Mouse (Mus musculus): ENCODE data around the gene Aimp1. TPM values are rescaled to one million over a fixed set of nuclear protein-coding genes. Genes with fewer than 3 reads are reported as not detected.
A peak's percentile ranks its signal among the peaks of the same experiment; 100 is the strongest.

The Aimp1 gene
- 1.5 and 4.9 TPM in 2 replicates for polyA plus RNA-seq (2012; rRNA removed)

DNA sequence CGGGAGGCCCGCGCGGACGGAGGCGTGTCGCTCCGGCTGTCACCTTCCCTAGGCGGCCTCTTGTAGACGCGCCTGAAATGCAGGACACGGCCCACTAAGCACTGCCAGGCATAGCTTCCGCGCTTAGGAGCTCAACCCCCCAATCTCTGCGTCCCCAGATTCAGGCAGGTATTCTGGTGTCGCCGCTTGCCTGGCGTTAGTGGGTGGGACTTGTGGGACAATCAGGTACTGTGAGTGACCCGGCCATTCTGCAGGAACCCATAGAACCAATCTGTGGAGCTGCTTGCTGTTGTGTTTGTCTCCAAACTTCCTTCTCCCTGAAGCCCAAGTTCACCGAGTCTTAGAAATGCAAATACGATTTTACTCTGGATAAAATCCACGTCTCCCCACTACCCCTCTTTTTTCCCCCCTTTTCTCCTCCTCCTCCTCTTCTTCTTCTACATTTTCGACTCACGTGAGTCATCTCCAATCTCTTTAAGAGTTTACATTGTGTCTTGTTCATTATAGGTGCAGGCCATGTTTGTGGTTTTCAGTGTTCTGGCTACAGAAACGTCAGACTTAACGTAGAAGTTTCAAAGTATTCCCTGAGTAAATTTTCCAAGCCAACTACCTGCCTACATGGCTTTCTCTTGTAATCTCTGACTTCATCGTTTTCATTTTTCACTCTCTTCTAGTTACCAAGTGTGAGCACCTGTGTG, at the start of gene Aimp1:
Gene Aimp1 (minus strand): TSS at position 140 of the 698 bp plus-strand sequence.
- TF ChIP-seq POLR2A (IDR thresholded peaks at IDR 0.05; ENCODE audit: low read depth, low read length), result no peak
- TF ChIP-seq CTCF (IDR thresholded peaks at IDR 0.05; ENCODE audit: extremely low read depth, insufficient read length, insufficient replicate concordance, low read depth, low read length), result no peak
- Histone ChIP-seq H3K36me3 (ENCODE audit: control insufficient read depth, insufficient read depth, low read length) (peaks cover 5% of the 10 kb centered on the region), H3K4me1 (ENCODE audit: control insufficient read depth, insufficient read depth, insufficient read length, low read length) (no peaks in the 10 kb centered on the region), H3K27me3 (ENCODE audit: control insufficient read depth, insufficient read depth, low read length) (no peaks in the 10 kb centered on the region), H3K4me3 (ENCODE audit: low read depth, low read length) (peak within 1 kb of the TSS; percentile 93), H3K27ac (ENCODE audit: insufficient read depth, low read depth, low read length) (peak within 1 kb of the TSS; percentile 98)
- WGBS, result under 1% methylated on average over 27 of the region's 27 CpGs

DNA sequence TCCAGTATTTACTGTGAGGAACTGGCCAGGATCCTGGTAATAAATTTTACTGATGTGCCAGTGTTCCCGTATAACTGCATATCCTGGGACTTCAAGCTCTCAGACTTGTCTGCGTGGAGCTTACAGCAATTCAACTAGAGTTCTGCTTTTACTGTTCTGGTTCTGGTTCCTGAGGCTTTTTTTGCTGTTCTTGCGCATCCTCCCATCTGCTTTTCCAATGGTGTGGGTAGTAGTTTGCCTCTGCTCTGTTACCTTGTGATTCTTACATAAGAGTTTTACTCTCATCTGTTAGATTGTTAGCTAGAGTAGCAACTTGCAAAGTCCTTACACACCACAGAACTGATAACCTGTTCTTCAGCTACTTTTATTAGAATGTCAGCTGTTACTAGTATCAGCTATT, 40.2 kb upstream of the Aimp1 start:
- no peaks in the 10 kb centered on the region for H3K27me3 ChIP-seq (ENCODE audit: control insufficient read depth, insufficient read depth, low read length)
- H3K36me3 ChIP-seq (ENCODE audit: control insufficient read depth, insufficient read depth, low read length), result peaks cover 24% of the 10 kb centered on the region
- TF ChIP-seq POLR2A (IDR thresholded peaks at IDR 0.05; ENCODE audit: low read depth, low read length) (no peak), CTCF (IDR thresholded peaks at IDR 0.05; ENCODE audit: extremely low read depth, insufficient read length, insufficient replicate concordance, low read depth, low read length) (no peak)
- 92% methylated on average over 3 of the region's 3 CpGs for WGBS
- H3K4me1 ChIP-seq (ENCODE audit: control insufficient read depth, insufficient read depth, insufficient read length, low read length), result peaks cover 2% of the 10 kb centered on the region; the same call in 1 of the 2 replicates
- H3K4me3 ChIP-seq (ENCODE audit: low read depth, low read length), result no peak overlapping the region
- no peak overlapping the region for H3K27ac ChIP-seq (ENCODE audit: insufficient read depth, low read depth, low read length)

DNA sequence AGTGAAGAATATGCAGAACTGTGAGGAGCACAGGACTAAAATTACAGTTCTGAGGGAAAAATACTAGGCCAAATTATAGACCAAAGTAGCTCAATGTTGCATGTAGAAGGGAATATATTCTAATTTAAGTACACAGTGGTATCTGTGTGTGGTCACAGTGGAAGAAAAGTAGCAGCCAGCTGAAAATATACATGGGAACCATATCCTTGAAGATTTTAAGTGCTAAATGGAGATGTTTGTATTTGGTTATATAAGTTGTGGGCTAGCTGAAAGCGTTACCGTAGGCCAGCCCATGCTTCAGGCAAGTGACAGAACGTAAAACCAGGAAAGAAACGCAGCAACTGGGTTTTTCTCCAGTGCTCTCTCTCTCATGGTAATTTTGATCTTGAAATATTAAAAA, 33.1 kb upstream of the Aimp1 start:
- Histone ChIP-seq H3K27me3 (ENCODE audit: control insufficient read depth, insufficient read depth, low read length) (no peaks in the 10 kb centered on the region), H3K27ac (ENCODE audit: insufficient read depth, low read depth, low read length) (no peak overlapping the region), H3K4me3 (ENCODE audit: low read depth, low read length) (no peak overlapping the region), H3K36me3 (ENCODE audit: control insufficient read depth, insufficient read depth, low read length) (peaks cover 13% of the 10 kb centered on the region), H3K4me1 (ENCODE audit: control insufficient read depth, insufficient read depth, insufficient read length, low read length) (peaks cover 2% of the 10 kb centered on the region; the same call in 1 of the 2 replicates)
- 98% methylated on average over 4 of the region's 4 CpGs for WGBS
- TF ChIP-seq CTCF (IDR thresholded peaks at IDR 0.05; ENCODE audit: extremely low read depth, insufficient read length, insufficient replicate concordance, low read depth, low read length), result no peak
- TF ChIP-seq POLR2A (IDR thresholded peaks at IDR 0.05; ENCODE audit: low read depth, low read length), result no peak

DNA sequence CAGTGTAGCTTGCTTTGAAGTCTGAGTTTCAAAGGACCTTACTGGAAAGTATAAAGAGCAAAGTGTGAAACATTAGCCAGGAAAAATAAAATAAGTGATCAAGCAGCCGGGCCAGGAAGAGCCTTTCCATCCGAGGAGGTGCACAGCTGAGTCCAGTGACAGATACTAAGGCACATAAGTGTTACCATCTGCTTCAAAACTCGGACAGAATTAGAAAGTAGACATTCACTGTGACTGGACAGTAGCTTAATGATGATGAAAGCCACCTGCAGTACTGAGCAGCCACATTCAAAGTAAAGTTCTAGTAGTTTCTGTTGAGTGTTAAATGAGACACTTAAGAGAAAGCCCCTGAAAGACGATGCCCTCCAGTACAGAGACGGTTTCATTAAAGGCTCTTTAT, 29.7 kb upstream of the Aimp1 start:
- WGBS, result 76% methylated on average over 5 of the region's 5 CpGs
- H3K27ac ChIP-seq (ENCODE audit: insufficient read depth, low read depth, low read length), result no peak overlapping the region
- H3K4me1 ChIP-seq (ENCODE audit: control insufficient read depth, insufficient read depth, insufficient read length, low read length), result no peaks in the 10 kb centered on the region
- TF ChIP-seq POLR2A (IDR thresholded peaks at IDR 0.05; ENCODE audit: low read depth, low read length) (no peak), CTCF (IDR thresholded peaks at IDR 0.05; ENCODE audit: extremely low read depth, insufficient read length, insufficient replicate concordance, low read depth, low read length) (no peak)
- H3K27me3 ChIP-seq (ENCODE audit: control insufficient read depth, insufficient read depth, low read length), result no peaks in the 10 kb centered on the region
- H3K4me3 ChIP-seq (ENCODE audit: low read depth, low read length), result no peak overlapping the region
- H3K36me3 ChIP-seq (ENCODE audit: control insufficient read depth, insufficient read depth, low read length), result peaks cover 11% of the 10 kb centered on the region

DNA sequence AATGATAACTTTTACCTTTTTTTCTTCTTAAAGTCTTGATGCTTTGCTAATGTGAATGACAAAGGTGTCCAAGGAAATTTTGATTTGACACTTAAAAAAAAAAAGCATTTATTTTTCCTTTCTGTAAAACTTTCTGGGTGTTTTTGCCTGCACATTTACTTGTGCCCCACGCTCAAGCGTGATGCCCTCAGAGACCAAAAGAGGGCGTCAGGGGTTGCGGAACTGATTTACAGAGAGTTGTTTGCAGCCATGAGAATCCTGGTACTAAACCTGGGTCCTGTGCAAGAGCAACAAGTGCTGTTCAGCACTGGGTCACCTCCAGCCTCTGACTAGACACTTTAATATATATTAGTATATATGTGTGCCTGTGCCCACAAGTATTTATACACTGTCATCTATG, 22.8 kb upstream of the Aimp1 start:
- Histone ChIP-seq H3K36me3 (ENCODE audit: control insufficient read depth, insufficient read depth, low read length) (peaks cover 5% of the 10 kb centered on the region), H3K4me1 (ENCODE audit: control insufficient read depth, insufficient read depth, insufficient read length, low read length) (no peaks in the 10 kb centered on the region), H3K27me3 (ENCODE audit: control insufficient read depth, insufficient read depth, low read length) (no peaks in the 10 kb centered on the region), H3K27ac (ENCODE audit: insufficient read depth, low read depth, low read length) (no peak overlapping the region), H3K4me3 (ENCODE audit: low read depth, low read length) (no peak overlapping the region)
- TF ChIP-seq POLR2A (IDR thresholded peaks at IDR 0.05; ENCODE audit: low read depth, low read length) (no peak), CTCF (IDR thresholded peaks at IDR 0.05; ENCODE audit: extremely low read depth, insufficient read length, insufficient replicate concordance, low read depth, low read length) (no peak)
- WGBS, result 94% methylated on average over 4 of the region's 4 CpGs

DNA sequence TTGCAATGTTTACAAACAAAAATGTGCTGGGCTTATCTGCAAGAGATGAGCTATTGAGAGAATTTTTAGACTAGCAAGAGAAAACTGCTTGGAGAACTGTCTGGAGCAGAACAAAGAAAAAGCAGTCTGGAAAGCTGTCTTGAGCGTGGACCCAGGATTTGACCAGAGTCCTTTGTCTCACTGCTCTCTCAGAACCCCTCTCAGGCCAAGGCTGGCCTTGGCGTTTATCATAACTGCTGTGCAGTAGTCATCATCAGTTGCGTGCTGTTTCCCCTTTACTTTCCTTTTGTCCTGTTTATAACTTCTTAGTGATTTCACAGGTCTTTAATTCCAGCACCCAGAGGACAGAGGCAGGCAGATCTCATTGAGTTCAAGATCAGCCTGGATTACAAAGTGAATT, 20.0 kb upstream of the Aimp1 start:
- H3K27ac ChIP-seq (ENCODE audit: insufficient read depth, low read depth, low read length), result no peak overlapping the region
- peaks cover 5% of the 10 kb centered on the region for H3K36me3 ChIP-seq (ENCODE audit: control insufficient read depth, insufficient read depth, low read length)
- H3K27me3 ChIP-seq (ENCODE audit: control insufficient read depth, insufficient read depth, low read length), result no peaks in the 10 kb centered on the region
- TF ChIP-seq POLR2A (IDR thresholded peaks at IDR 0.05; ENCODE audit: low read depth, low read length), result no peak
- TF ChIP-seq CTCF (IDR thresholded peaks at IDR 0.05; ENCODE audit: extremely low read depth, insufficient read length, insufficient replicate concordance, low read depth, low read length), result no peak
- no peak overlapping the region for H3K4me3 ChIP-seq (ENCODE audit: low read depth, low read length)
- WGBS, result 79% methylated on average over 3 of the region's 3 CpGs
- no peaks in the 10 kb centered on the region for H3K4me1 ChIP-seq (ENCODE audit: control insufficient read depth, insufficient read depth, insufficient read length, low read length)

DNA sequence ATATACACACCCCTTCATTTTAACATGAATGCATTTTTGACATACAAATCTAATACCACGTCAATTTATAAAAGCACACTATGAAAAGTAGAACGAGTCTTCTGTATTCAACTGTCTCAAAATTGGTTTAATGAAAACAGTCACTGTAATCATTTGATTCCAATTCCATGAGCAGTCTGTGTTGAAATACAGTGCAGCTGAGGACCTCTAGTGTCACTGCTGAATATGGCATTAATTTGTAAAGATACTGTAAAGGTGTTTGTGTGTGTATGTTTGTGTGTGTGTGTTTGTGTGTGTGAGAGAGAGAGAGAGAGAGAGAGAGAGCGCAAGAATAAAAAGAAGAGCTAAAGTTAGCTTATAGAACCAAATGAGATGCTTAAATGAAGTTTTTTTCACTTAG, 17.2 kb upstream of the Aimp1 start:
- Histone ChIP-seq H3K4me3 (ENCODE audit: low read depth, low read length) (no peak overlapping the region), H3K27ac (ENCODE audit: insufficient read depth, low read depth, low read length) (no peak overlapping the region), H3K4me1 (ENCODE audit: control insufficient read depth, insufficient read depth, insufficient read length, low read length) (no peaks in the 10 kb centered on the region), H3K27me3 (ENCODE audit: control insufficient read depth, insufficient read depth, low read length) (no peaks in the 10 kb centered on the region), H3K36me3 (ENCODE audit: control insufficient read depth, insufficient read depth, low read length) (peaks cover 3% of the 10 kb centered on the region)
- 70% methylated on average over 3 of the region's 3 CpGs for WGBS
- no peak for TF ChIP-seq CTCF (IDR thresholded peaks at IDR 0.05; ENCODE audit: extremely low read depth, insufficient read length, insufficient replicate concordance, low read depth, low read length)
- no peak for TF ChIP-seq POLR2A (IDR thresholded peaks at IDR 0.05; ENCODE audit: low read depth, low read length)

Measured in small intestine, adult 2 months (tissue).